ENCODE assay signal across 8 mouse cellular contexts in genomic region chr2:156392461-156393154, GRCm38 (mm10). TPM values are rescaled to one million over a fixed set of nuclear protein-coding genes. Genes with fewer than 3 reads are reported as not detected.
DNase-seq lines count a peak whose midpoint lies in the region; ATAC-seq and TF ChIP-seq lines count a peak whose summit lies in the region.
"Not testable (repeated sequence)": the region's sequence is repeated elsewhere in the genome, so short reads cannot be mapped to it uniquely, and the experiment has no call there.

No protein-coding gene starts in this region.

- H3K36me3 ChIP-seq in hindbrain, embryonic 16.5 days (ENCODE audit: control insufficient read depth, insufficient read depth, low read length), result not testable (repeated sequence)

- not testable (repeated sequence) for H3K4me1 ChIP-seq in hindbrain, embryonic 16.5 days (ENCODE audit: control insufficient read depth, insufficient read depth, low read depth, low read length)

- H3K27ac ChIP-seq in hindbrain, embryonic 16.5 days (ENCODE audit: low read depth, low read length), result peak overlapping the region; percentile 59; the same call in 1 of the 2 replicates
- H3K27ac ChIP-seq in left cerebral cortex, adult 2 months, result 0 out of 2 replicates have a peak overlapping the region, but pooled peaks have one; percentile 69

- peak; percentile 92 for DNase-seq in NIH3T3 (ENCODE audit: low read depth)
- peak; percentile 80 to 83 for DNase-seq in cerebellum, postnatal 14 days
- DNase-seq in gastrocnemius, adult 18-20 months (ENCODE audit: low spot score), result peak; percentile 76
- peak; percentile 62 to 67 for DNase-seq in left cerebral cortex, adult 2 months (ENCODE audit: extremely low spot score in 1 of 2, low spot score in 2 of 2)
- DNase-seq in right cerebral cortex, adult 18-20 months, result peak; percentile 73
- peak; percentile 57 for DNase-seq in urinary bladder, adult 2 months (ENCODE audit: low spot score)

- intact Hi-C loops in left cerebral cortex, adult 2 months (cut with DNase I), result not testable (repeated sequence)

- not testable (repeated sequence) for H3K9ac ChIP-seq in hindbrain, embryonic 16.5 days (ENCODE audit: low read depth, low read length)

- peak; percentile 95 for ATAC-seq in hindbrain, embryonic 16.5 days
- ATAC-seq in megakaryocyte, adult 5-6 weeks (ENCODE audit: poor library complexity, severe bottlenecking), result peak; percentile 99

- not testable (repeated sequence) for H3K27me3 ChIP-seq in hindbrain, embryonic 16.5 days (replicated peaks; ENCODE audit: control insufficient read depth, insufficient read depth, low read length)

- TF ChIP-seq CTCF in left cerebral cortex, adult 2 months (IDR thresholded peaks at IDR 0.05), result not testable (repeated sequence)

- not testable (repeated sequence) for H3K9me3 ChIP-seq in hindbrain, embryonic 16.5 days (ENCODE audit: control insufficient read depth, low read length)

- peak overlapping the region; percentile 43 for H3K4me2 ChIP-seq in hindbrain, embryonic 16.5 days (ENCODE audit: low read length)

- WGBS in hindbrain, embryonic 16.5 days, result 0% methylated on average over 1 of the region's 63 CpGs

- H3K4me3 ChIP-seq in hindbrain, embryonic 16.5 days (ENCODE audit: low read length), result peak overlapping the region; percentile 41
- peak overlapping the region; percentile 44 for H3K4me3 ChIP-seq in left cerebral cortex, adult 2 months

RNA-seq across cellular contexts. Expression of gene Epb41l1, which starts 28.1 kb away (rescaled TPM):
- total RNA-seq in gastrocnemius, adult 18-20 months (2021), result 1 to 10 TPM; 4.6 to 4.8 TPM
- 15.7 and 17.0 TPM in 2 replicates for polyA plus RNA-seq in hindbrain, embryonic 16.5 days (2015; fragmentation: Nextera tagmentation; extraction: Ambion mirVana)
- 100 to 1,000 TPM; 376 to 385 TPM for total RNA-seq in left cerebral cortex, adult 2 months (2021)
- 0.71 and 0.98 TPM in 2 replicates for total RNA-seq in megakaryocyte, adult 5-6 weeks (2015)
- total RNA-seq in megakaryocyte, adult 5-6 weeks (2017), result 0.48 and 0.69 TPM in 2 replicates
- 36.9 and 46.7 TPM in 2 replicates for polyA plus RNA-seq in urinary bladder, adult 2 months (2012; rRNA removed)

Comparison
In these comparisons a context has a peak if more than half of its experiments do, and no peak if none do; other contexts are left out.
1. Peak in every context shown above with its lines: DNase-seq, ATAC-seq, H3K4me3 ChIP-seq and H3K27ac ChIP-seq.
2. RNA of gene Epb41l1, which starts 28.1 kb away (total RNA-seq): 376 to 385 TPM in left cerebral cortex, adult 2 months; 4.6 to 4.8 TPM in gastrocnemius, adult 18-20 months and 0.48 to 0.98 TPM in megakaryocyte, adult 5-6 weeks; every median in the first group is over 10 times any median in the second.